Mouse (Mus musculus) hindbrain, embryonic 11.5 days (tissue): Measurements from ENCODE around the gene Ttll10. TPM values are rescaled to one million over a fixed set of nuclear protein-coding genes. Genes with fewer than 3 reads are reported as not detected.

Experiments
- ATAC-seq: fragments of 200-750 bp; cut with Nextera tagmentation; 2 replicates; pipeline ENCODE4 v1.8.0; 2017; ENCODE audit warnings: mild to moderate bottlenecking, moderate TSS enrichment, moderate library complexity; ENCODE audit not compliant: low FRiP score
- DNase-seq: peaks from one replicate; pipeline ENCODE4 v3.0.0-alpha.2; 2015; ENCODE audit warnings: low spot score
- H3K27ac ChIP-seq: fragments of 300-500 bp; sonication (generic); 2 replicates; pipeline ENCODE4 v1.5.1; 2014; ENCODE audit warnings: mild to moderate bottlenecking, low read depth, low read length
- H3K27me3 ChIP-seq: fragments of 300-500 bp; sonication (generic); 2 replicates; pipeline ENCODE4 v1.6.1; 2014; ENCODE audit warnings: mild to moderate bottlenecking, low read length, moderate library complexity, mixed read lengths; ENCODE audit not compliant: control insufficient read depth, insufficient read depth
- H3K36me3 ChIP-seq: fragments of 300-500 bp; sonication (generic); 2 replicates; pipeline ENCODE4 v1.6.1; 2014; ENCODE audit warnings: mild to moderate bottlenecking, low read length, moderate library complexity, mixed read lengths; ENCODE audit not compliant: control insufficient read depth, insufficient read depth
- H3K4me1 ChIP-seq: fragments of 300-500 bp; sonication (generic); replicated peaks from 2 replicates; pipeline ENCODE4 v1.6.1; 2014; ENCODE audit warnings: low read length, mixed read lengths; ENCODE audit not compliant: control insufficient read depth, insufficient read depth
- H3K4me2 ChIP-seq: fragments of 300-500 bp; sonication (generic); replicated peaks from 2 replicates; pipeline ENCODE4 v1.6.1; 2014; ENCODE audit warnings: mild to moderate bottlenecking, low read depth, low read length
- H3K4me3 ChIP-seq: fragments of 300-500 bp; sonication (generic); 2 replicates; pipeline ENCODE4 v1.5.1; 2014; ENCODE audit warnings: low read depth, low read length
- H3K9ac ChIP-seq: fragments of 300-500 bp; sonication (generic); 2 replicates; pipeline ENCODE4 v1.6.1; 2014; ENCODE audit warnings: low read depth, low read length
- H3K9me3 ChIP-seq: fragments of 300-500 bp; sonication (generic); 2 replicates; pipeline ENCODE4 v1.6.1; 2016; ENCODE audit warnings: low read length; ENCODE audit not compliant: control insufficient read depth
- WGBS: fragments of 180-500 bp; shearing (Covaris S2); extraction: QIAGEN DNeasy Blood & Tissue Kit; methylation state at CpG from one replicate; pipeline ENCODE4 v1.1.7; 2014; 5-methylcytosine and 5-hydroxymethylcytosine counted together
- polyA plus RNA-seq: library from polyadenylated mRNA; unstranded; fragments of >200 nt; fragmentation: Nextera tagmentation; extraction: Ambion mirVana; gene quantifications from 2 replicates; pipeline ENCODE4 v1.2.1, GENCODE M21; 2014

The Ttll10 gene
- polyA plus RNA-seq, 1 experiment from 2014 or later: not detected

DNA sequence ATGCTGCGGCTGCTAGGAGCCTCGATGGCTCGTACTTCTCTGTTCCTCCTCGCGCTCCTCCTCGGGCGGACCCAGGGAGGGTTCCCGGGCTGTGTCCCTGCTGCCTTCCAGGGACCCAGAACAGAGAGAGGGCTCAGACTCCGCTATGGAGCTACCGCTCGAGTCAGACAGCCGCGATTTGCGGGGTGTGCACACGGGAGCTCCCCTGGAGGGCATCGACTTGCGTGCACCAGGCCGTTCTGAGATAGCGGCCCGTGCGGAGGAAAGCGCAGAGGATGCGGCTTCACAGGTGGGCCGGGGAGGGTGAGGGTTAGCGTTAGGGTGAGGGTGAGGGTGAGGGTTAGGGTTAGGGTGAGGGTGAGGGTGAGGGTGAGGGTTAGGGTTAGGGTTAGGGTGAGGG, 24.3 kb downstream of the Ttll10 start:
- Histone ChIP-seq H3K4me2 (peak overlapping the region; percentile 29), H3K9ac (no peak overlapping the region), H3K4me3 (peak overlapping the region; percentile 10; the same call in 1 of the 2 replicates), H3K27ac (no peak overlapping the region), H3K4me1 (peaks cover 6% of the 10 kb centered on the region), H3K36me3 (no peaks in the 10 kb centered on the region), H3K9me3 (no peaks in the 10 kb centered on the region), H3K27me3 (peaks cover 18% of the 10 kb centered on the region)
- DNase-seq (peak; percentile 33), ATAC-seq (no peak)
- 4% methylated on average over 25 of the region's 25 CpGs for WGBS

DNA sequence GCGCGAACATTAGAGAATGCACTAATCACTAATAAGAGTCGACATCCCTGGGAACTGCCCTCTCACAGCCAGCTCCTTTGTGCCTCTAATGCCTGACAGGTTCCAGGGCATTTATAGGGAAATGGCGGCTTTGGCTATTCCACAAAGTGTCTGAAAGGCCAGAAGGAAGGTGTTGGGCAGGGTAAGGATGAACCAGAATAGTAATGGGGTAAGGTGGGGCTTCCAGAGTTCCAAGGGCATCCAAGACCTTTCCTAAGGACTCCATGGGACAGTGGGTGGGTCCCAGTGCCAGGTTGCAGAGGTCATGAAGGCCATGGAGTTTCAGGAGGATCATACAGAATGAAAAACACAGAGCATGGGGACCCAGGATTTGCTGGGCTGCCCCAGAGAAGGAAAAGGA, 24.9 kb downstream of the Ttll10 start:
- Histone ChIP-seq H3K27ac (no peak overlapping the region), H3K9ac (no peak overlapping the region), H3K4me2 (no peak overlapping the region), H3K27me3 (peaks cover 18% of the 10 kb centered on the region), H3K9me3 (no peaks in the 10 kb centered on the region), H3K4me3 (no peak overlapping the region), H3K36me3 (no peaks in the 10 kb centered on the region), H3K4me1 (peaks cover 6% of the 10 kb centered on the region)
- DNase-seq: no peak
- 51% methylated on average over 4 of the region's 4 CpGs for WGBS
- ATAC-seq: no peak

DNA sequence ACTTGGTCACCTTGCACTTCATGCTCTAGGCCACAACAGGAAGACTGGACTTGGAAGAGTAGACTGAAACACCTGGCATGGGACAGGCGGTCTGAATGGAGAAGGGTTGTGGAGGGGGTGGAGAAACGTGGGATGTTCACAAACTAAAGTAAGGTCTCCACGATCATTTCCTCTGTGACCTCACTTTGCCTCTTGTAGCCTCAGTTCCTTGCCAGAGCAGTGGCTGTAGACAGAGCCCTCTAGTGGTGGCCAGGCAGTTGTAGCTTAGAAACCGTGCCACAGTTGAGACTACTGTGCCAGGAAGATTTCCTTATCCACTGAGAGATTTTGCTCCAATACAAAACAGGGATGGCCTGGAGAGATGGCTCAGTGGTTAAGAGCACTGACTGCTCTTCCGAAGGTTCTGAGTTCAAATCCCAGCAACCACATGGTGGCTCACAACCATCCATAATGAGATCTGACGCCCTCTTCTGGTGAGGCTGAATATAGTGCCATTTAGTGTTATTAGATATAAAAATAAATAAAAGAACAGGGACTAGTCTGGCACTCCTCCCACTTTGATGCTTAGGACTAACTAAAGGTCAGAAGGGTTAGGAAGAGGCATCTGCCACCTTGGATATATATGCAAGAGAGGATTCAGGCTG, 25.6 kb downstream of the Ttll10 start:
- H3K4me1 ChIP-seq: peaks cover 6% of the 10 kb centered on the region
- no peak overlapping the region for H3K9ac ChIP-seq
- peak; percentile 60 for DNase-seq
- no peak for ATAC-seq
- peaks cover 18% of the 10 kb centered on the region for H3K27me3 ChIP-seq
- no peaks in the 10 kb centered on the region for H3K36me3 ChIP-seq
- 53% methylated on average over 6 of the region's 6 CpGs for WGBS
- H3K27ac ChIP-seq: no peak overlapping the region
- H3K9me3 ChIP-seq: no peaks in the 10 kb centered on the region
- no peak overlapping the region for H3K4me3 ChIP-seq
- H3K4me2 ChIP-seq: no peak overlapping the region

- H3K4me3 ChIP-seq: no peak overlapping the region
- no peak overlapping the region for H3K27ac ChIP-seq
- no peak overlapping the region for H3K4me2 ChIP-seq
- no peak for ATAC-seq
- DNase-seq: no peak
- no peaks in the 10 kb centered on the region for H3K9me3 ChIP-seq
- WGBS: 81% methylated on average over 4 of the region's 4 CpGs
- peaks cover 6% of the 10 kb centered on the region for H3K4me1 ChIP-seq
- peaks cover 18% of the 10 kb centered on the region for H3K27me3 ChIP-seq
- H3K9ac ChIP-seq: no peak overlapping the region
- no peaks in the 10 kb centered on the region for H3K36me3 ChIP-seq
Observed at GRCm38 (mm10) chr4:156032856-156033255, 26.4 kb downstream of the Ttll10 start.

GRCm38 (mm10) chr4:156031593-156032391, 27.4 kb downstream of the Ttll10 start:
- Histone ChIP-seq H3K27ac (peak overlapping the region; percentile 81), H3K27me3 (peaks cover 18% of the 10 kb centered on the region), H3K9me3 (no peaks in the 10 kb centered on the region), H3K4me2 (peak overlapping the region; percentile 68), H3K4me3 (peak overlapping the region; percentile 33), H3K36me3 (no peaks in the 10 kb centered on the region), H3K9ac (peak overlapping the region; percentile 40), H3K4me1 (peaks cover 6% of the 10 kb centered on the region)
- WGBS: 3% methylated on average over 23 of the region's 24 CpGs
- peak; percentile 94 for ATAC-seq
- DNase-seq: peak; percentile 86

- Histone ChIP-seq H3K27ac (peak overlapping the region; percentile 81), H3K27me3 (peaks cover 17% of the 10 kb centered on the region)
- ATAC-seq: no peak
Observed at GRCm38 (mm10) chr4:156031255-156031592, 28.0 kb downstream of the Ttll10 start.

DNA sequence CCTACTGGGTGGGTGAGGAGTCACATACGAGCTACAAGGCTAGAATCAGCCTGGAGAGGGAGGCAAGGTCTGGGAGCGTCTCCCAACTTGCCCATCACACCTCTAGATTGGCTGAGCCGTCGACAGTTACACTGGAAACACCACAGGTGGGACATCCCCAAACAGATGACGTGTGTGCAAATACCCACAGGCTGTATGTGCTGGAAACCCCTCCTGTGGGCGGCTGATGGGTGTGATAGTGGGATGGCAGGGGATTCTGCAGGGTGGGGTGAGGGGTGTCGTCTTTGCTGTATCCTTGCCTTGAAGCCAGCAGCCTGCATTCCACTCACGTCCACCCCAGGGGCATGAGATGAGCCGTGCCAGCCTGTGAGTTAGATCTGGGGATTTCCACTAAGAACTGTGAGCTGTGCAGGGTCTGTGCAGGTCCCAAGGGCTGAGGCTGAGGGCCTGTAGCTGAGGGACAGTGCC, 28.5 kb downstream of the Ttll10 start:
- DNase-seq (no peak), ATAC-seq (no peak)
- H3K4me3 ChIP-seq: peak overlapping the region; percentile 33
- H3K27me3 ChIP-seq: peaks cover 12% of the 10 kb centered on the region
- H3K9me3 ChIP-seq: no peaks in the 10 kb centered on the region
- no peaks in the 10 kb centered on the region for H3K36me3 ChIP-seq
- 68% methylated on average over 9 of the region's 9 CpGs for WGBS
- peak overlapping the region; percentile 40 for H3K9ac ChIP-seq
- H3K4me2 ChIP-seq: peak overlapping the region; percentile 68
- H3K4me1 ChIP-seq: peaks cover 6% of the 10 kb centered on the region
- no peak overlapping the region for H3K27ac ChIP-seq

More at GRCm38 (mm10) chr4:156031255-156031592, 28.0 kb downstream of the Ttll10 start:
- no peak for DNase-seq
- Histone ChIP-seq H3K9me3 (no peaks in the 10 kb centered on the region), H3K9ac (peak overlapping the region; percentile 40), H3K4me3 (peak overlapping the region; percentile 33), H3K4me1 (peaks cover 6% of the 10 kb centered on the region), H3K36me3 (no peaks in the 10 kb centered on the region), H3K4me2 (peak overlapping the region; percentile 68)
- WGBS: 11% methylated on average over 7 of the region's 7 CpGs

DNA sequence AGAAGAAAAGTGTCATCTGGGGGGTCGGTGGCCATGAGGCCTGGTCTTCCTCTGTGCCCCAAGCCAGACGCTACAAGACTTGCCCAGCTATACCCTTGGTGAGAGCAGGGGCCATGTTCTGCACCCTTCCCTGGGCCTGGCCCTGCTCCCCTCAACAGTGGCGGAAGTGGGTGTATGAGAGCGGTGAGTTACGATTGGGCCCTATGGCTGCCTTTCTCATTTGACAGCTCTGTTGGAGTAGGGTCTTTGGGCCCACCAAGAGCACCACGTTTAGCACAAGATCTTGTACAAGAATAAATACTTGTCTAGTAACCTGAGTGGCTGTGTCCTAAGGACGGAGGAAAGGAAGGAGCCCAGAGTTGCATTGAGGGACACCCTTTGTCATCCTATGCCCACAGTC, 30.6 kb downstream of the Ttll10 start:
- WGBS: 92% methylated on average over 7 of the region's 7 CpGs
- H3K36me3 ChIP-seq: no peaks in the 10 kb centered on the region
- no peaks in the 10 kb centered on the region for H3K27me3 ChIP-seq
- DNase-seq (no peak), ATAC-seq (no peak)
- H3K4me3 ChIP-seq: no peak overlapping the region
- H3K4me1 ChIP-seq: peaks cover 6% of the 10 kb centered on the region
- H3K9me3 ChIP-seq: no peaks in the 10 kb centered on the region
- H3K27ac ChIP-seq: no peak overlapping the region
- no peak overlapping the region for H3K9ac ChIP-seq
- H3K4me2 ChIP-seq: no peak overlapping the region
